19 mouse cellular contexts compared by ENCODE assay signal in genomic region chr7:93044788-93045187, GRCm38 (mm10). TPM values are rescaled to one million over a fixed set of nuclear protein-coding genes. Genes with fewer than 3 reads are reported as not detected.
"Had no signal": no experiment of that assay in that cellular context is flagged by ENCODE, and none has a peak within 500 bp of the region (broad histone marks: within the 10 kb centered on the region; RNA-seq: fewer than 3 reads in every experiment).

No protein-coding gene starts in this region.

- H3K4me1 ChIP-seq: lung, embryonic 15.5 days; midbrain, embryonic 13.5 days; midbrain, embryonic 15.5 days; neural tube, embryonic 12.5 days had no signal

- H3K27ac ChIP-seq: lung, embryonic 15.5 days; macrophage; midbrain, embryonic 13.5 days; midbrain, embryonic 15.5 days; neural tube, embryonic 12.5 days had no signal

- H3K4me3 ChIP-seq: lung, embryonic 15.5 days; megakaryocyte, embryonic 14.5 days; midbrain, embryonic 13.5 days; midbrain, embryonic 15.5 days; neural tube, embryonic 12.5 days had no signal

- H3K9ac ChIP-seq: lung, embryonic 15.5 days; midbrain, embryonic 13.5 days; midbrain, embryonic 15.5 days; neural tube, embryonic 12.5 days had no signal

- H3K4me2 ChIP-seq: lung, embryonic 15.5 days; midbrain, embryonic 11.5 days; midbrain, embryonic 13.5 days; midbrain, embryonic 15.5 days; neural tube, embryonic 12.5 days had no signal

- H3K36me3 ChIP-seq: lung, embryonic 15.5 days; midbrain, embryonic 13.5 days; midbrain, embryonic 15.5 days; neural tube, embryonic 12.5 days had no signal

- ATAC-seq: lung, postnatal 0 days; midbrain, embryonic 13.5 days; midbrain, embryonic 15.5 days had no signal

- H3K27me3 ChIP-seq: lung, embryonic 15.5 days; midbrain, embryonic 15.5 days; neural tube, embryonic 12.5 days had no signal

- DNase-seq: lung, adult 2 months; lung, postnatal 14 days; right cerebral cortex, postnatal 14 days; right cerebral cortex, postnatal 4 days; spleen, adult 18-20 months; thymus, adult 18-20 months; thymus, postnatal 14 days; thymus, postnatal 36 days had no signal

- H3K9me3 ChIP-seq: lung, embryonic 15.5 days; megakaryocyte, embryonic 14.5 days; midbrain, embryonic 13.5 days; midbrain, embryonic 15.5 days; neural tube, embryonic 12.5 days had no signal

RNA-seq across cellular contexts. Expression of gene Fam181b, which starts 34.9 kb away (rescaled TPM):
- total RNA-seq: megakaryocyte progenitor cell, adult 5-6 weeks; monocyte, adult 5-6 weeks; neutrophil, adult 5-6 weeks had no signal
- polyA plus RNA-seq: macrophage had no signal
